Mouse (Mus musculus) layer of hippocampus, adult 11-12 months (tissue): ENCODE results near the gene Nfrkb.

Experiments
- DNase-seq: peaks from one replicate; pipeline ENCODE4 v3.0.0; 2022; ENCODE audit warnings: low spot score

Nfrkb gene

GRCm38 (mm10) chr9:31385947-31386354, at the start of gene Nfrkb:
TSS of gene Nfrkb (plus strand) at chr9:31386192.
- peak; percentile 95 for DNase-seq

- DNase-seq: no peak
Observed at GRCm38 (mm10) chr9:31344289-31344831, 41.6 kb upstream of the Nfrkb start.

DNA sequence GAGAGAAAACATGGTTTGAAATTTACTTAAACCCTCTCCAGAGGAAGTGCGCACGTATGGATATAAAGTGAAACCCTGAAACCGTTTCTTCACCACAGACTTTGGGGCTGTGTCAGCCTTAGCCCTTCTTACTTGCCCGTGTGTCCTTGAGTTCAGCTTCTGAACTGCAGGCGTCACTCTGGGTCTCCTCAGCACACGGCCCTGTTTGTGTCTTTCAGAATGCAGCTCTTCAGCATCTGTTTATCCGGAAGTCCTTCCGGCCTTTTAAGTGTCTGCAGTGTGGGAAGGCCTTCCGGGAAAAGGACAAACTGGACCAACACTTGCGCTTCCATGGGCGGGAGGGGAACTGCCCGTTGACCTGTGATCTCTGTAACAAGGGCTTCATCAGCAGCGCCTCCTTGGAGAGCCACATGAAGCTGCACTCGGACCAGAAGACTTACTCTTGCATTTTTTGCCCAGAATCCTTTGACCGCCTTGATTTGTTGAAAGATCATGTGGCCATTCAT, 39.4 kb upstream of the Nfrkb start:
- DNase-seq: no peak

GRCm38 (mm10) chr9:31348458-31348857, 37.5 kb upstream of the Nfrkb start:
- no peak for DNase-seq

DNA sequence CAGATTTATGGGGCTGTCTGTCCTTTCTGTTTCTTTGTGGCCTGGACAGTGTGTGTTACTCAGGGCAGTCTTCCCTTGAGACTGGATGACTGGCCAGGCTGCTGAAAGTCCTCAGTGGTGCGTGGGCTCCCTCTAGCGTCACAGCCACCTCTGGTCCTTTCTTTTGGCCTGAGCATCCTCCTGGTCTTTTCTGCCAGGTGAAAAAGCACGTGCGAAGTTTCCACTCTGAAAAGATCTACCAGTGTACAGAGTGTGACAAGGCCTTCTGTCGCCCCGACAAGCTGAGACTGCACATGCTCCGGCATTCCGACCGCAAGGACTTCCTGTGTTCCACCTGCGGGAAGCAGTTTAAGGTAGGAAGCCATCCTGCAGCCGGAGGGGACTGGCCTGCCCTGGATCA, 37.1 kb upstream of the Nfrkb start:
- DNase-seq: peak; percentile 75

GRCm38 (mm10) chr9:31352716-31353115, 33.3 kb upstream of the Nfrkb start:
- DNase-seq: no peak

DNA sequence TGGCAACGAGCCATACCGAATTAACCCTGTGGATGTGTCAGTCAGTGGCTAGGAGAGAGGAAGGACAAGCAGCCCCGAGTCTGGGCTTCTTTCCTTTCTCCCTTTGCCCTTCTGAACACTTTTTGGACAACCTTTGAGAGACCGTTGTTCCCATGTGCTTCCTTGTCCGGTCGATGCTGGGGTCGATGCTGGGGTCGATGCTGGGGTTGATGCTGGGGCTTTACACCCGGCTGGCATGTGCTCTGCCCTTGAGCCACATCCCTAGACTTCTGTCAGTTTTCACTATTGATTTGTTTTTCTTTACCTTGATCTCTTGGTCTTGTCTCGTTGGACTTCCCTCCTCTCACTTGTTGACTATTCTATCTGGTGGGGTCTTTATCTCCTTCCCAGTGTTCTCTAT, 32.5 kb upstream of the Nfrkb start:
- DNase-seq: no peak

- no peak for DNase-seq
Observed at GRCm38 (mm10) chr9:31354051-31354450, 31.9 kb upstream of the Nfrkb start.

DNA sequence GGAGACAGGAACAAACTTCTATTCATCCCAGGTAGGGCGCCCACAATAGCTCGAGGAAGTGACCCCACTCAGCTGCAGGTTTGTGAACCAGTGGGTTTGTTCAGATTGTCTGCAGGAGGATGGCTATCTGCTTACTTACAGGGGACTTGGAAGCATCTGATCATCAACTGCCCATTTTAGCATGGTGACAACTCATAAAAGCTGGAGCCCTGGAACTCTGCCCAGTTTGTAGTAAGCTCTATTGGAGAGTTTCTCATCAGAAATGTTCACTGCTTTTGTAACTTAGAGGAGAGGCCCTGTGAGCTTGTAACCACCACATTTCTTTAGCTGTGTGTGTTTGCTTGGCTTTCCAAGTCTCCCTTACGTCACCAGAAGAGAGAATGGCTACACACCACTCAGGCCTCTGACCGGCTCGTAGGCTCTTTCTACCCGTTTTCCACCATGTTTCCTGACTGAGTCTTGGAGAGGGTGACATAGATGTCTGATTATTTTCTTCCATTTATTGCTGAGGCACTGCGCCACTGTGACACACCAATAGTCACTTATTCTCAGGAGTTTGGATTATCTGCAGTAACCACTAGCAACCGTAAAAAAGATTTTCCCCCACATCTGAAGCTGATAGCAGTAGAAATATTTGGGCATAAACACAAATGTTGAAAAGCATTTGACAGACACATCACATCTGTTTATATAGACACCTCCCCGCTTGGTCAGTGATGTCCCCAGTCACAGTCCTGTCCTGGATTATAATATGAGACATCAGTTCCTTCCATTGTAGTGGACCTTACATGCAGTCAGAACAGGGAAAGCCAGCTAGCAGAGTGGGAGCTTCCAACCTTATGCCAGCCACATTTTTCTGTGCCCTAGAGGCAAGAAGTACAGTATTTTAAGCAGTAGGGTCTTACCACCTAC, 22.0 kb upstream of the Nfrkb start:
- peak; percentile 29 for DNase-seq

DNA sequence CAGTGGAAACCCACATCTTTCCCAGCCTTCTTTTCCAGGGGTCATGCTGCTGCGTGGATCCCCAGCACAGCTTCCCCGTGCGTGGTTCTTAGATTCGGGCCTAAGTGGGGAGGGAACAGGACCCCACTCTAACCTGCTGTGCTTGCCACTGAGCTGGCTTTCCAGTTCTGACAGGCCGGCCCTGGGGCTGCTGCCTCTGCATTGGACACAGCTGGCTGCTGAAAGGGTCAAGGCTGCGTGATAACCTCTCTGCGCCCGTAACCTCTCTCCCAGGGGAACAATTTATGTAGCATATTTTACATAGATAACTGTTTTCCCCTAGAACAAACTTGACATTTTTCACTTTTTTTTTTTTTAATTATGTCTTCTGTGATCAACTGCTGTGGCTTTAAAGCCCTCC, 20.9 kb upstream of the Nfrkb start:
- no peak for DNase-seq

DNA sequence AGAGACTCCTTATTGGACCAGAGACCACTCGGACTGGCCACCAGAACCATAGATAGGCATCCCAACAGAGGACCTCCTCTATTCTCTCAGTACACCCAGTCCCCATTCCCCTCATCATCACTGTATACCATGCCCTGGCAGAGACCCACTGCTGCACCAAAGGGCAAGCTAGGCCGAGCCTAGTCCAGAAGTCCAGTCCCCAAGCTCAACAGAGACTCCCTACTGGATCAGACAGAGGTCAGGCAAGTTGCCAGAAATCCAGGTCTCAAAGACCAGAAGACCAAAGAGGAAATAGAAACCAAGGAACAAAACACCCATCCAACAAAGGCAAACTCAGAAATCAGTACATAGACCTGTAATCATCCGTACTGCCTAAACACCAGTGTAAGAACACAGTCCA, 14.3 kb upstream of the Nfrkb start:
- DNase-seq: no peak

DNA sequence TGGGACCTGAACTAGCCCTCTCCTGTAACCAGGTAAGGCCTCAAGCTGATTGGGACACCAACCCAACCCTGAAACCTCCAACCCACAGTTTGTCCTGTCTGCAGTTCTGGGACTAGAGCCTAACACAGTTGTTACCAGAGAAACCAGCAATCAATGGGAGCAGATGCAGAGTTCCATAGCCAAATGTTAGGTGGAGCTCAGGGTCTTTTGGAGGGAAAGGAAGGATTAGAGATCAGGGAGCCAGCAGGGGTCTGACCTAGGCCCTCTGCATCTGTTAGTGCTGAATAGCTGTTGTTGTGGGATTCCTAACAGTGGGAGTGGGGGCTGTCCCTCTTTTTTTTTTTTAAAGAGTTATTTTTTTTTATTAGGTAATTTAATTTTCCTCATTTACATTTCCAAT, 9.3 kb upstream of the Nfrkb start:
- DNase-seq: no peak

- no peak for DNase-seq
Observed at GRCm38 (mm10) chr9:31384786-31385499, 1.0 kb upstream of the Nfrkb start.

DNA sequence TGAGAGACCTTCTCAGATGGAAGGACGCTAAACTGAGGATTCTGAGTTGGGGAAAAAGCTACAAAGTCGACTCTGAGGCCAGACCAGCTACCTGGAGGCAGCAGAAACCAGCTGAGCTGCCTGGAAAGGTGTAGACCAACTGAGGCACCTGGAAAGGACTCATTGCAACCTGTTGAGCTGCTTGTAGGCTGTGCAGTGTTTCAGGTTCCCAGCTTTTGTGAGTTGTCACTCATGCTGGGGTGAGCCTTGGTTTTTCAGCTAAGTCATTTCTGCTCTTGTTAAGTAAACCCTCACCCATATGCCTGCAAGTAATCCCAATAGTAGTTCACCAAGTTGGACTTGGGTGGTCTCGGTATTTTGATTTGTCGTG, 507 bp upstream of the Nfrkb start:
- DNase-seq: no peak

DNA sequence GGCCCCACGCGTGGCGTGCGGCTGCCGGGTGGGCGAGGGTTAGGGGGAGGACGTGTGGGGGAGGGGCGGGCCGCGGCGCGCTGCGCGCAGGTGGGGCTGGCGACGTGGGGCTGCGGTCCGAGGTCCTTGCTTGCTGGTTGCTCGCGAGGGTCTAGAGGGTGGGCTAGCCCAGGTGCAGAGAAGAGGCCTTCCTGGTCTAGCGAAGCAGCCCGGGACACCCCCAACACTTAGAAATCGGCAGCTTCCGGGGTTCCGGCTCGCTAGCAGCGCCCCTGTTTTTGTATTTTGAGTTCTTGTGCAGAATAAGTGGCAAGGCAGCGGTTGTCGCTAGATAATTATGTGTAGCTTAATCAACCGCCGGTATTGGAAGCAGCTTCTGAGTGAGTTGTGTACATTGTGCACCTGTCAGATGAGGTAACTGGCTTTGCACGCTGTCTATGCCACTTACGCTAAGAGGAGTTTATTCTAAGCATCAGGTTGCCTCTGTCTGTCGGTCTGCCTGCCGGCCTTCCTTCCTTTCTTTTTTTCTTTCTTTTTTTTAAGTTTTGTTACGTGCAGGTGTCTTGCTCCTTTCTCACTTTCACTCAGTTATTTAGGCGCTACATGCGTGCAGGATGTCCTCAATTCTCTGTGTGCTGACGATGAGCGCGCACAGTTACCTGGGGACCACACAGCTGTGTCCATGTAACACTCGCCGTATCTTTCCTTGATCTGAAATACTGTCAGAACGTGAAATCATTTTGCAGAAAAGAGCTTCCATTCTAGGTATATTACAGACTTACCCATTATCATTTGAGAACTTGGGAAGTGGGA, 582 bp downstream of the Nfrkb start:
- DNase-seq: peak; percentile 15

DNA sequence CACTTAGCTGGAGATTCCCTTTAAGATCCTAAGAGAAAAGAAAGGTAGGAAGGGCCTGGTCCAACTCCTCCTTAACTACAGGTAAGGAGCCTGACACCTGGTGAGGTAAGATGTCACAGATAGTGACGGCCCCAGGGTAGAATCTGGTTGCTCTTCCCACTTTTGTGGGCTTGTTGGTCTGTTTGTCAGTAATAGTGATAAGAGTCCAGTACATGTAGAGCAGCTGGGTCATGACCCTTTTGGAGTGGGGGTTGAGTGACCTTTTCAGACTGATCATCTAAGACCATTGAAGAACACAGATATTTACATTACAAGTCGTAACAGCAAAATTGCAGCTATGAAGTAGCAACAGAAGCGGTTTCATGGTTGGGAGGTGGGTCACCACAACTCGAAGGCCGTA, 1.2 kb downstream of the Nfrkb start:
- no peak for DNase-seq

- peak; percentile 68 for DNase-seq
Observed at GRCm38 (mm10) chr9:31400441-31400840, 14.4 kb downstream of the Nfrkb start.

GRCm38 (mm10) chr9:31404311-31404710, 18.3 kb downstream of the Nfrkb start:
- DNase-seq: no peak

DNA sequence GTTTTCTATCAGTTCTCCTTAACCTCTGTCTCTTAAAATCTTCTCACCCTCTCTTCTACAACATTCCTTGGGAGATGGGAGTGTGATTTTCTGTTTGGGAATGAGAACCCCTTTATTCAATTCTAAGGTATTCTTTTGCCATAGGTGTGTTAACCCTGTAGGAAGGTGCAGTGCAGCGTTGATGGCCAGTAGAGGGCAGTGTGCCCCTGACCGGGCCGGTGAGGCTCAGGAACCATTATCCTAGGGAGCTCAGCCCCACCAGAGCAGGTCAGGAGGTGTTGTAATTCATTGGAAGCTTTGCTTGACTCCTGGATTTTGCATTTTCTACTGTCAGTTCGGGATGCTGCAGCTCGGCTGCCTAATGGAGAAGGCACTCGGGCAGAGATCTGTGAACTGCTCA, 19.2 kb downstream of the Nfrkb start:
- DNase-seq: no peak

- no peak for DNase-seq
Observed at GRCm38 (mm10) chr9:31412165-31412564, 26.2 kb downstream of the Nfrkb start.

DNA sequence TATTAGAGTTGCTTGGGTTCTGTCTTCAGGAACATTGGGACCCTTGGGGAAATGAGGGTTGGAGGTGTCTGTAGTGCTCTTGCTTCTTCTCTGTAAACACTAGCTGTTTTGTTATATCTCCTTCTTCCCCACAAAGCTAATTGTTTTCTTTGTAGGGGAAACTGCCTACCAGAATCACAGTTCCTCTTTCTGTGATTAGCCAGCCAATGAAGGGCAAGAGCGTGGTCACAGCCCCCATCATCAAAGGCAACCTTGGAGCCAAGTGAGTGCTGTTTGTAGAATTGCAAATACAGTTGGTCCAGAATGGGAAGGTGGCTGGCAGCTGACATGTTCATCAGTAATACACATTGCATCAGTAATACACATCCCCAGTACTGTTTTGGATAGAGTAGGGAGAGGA, 32.8 kb downstream of the Nfrkb start:
- DNase-seq: no peak

GRCm38 (mm10) chr9:31422143-31422542, 36.2 kb downstream of the Nfrkb start:
- no peak for DNase-seq
